Mouse (Mus musculus) kidney, adult 2 months (tissue): ENCODE measurements around the gene Lcmt1.

Source experiments
- CTCF ChIP-seq: fragments of 200-500 bp; conservative IDR thresholded peaks from 2 replicates; pipeline ENCODE4 v1.5.1; 2011; ENCODE audit warnings: low read depth, mild to moderate bottlenecking, control low read depth, low read length, moderate library complexity, mixed read lengths; ENCODE audit not compliant: insufficient read depth, insufficient read length
- POLR2A ChIP-seq: fragments of 200-500 bp; IDR thresholded peaks from one replicate; pipeline ENCODE4 v1.6.1; 2011; ENCODE audit warnings: low read depth, low read length, control low read depth

DNA sequence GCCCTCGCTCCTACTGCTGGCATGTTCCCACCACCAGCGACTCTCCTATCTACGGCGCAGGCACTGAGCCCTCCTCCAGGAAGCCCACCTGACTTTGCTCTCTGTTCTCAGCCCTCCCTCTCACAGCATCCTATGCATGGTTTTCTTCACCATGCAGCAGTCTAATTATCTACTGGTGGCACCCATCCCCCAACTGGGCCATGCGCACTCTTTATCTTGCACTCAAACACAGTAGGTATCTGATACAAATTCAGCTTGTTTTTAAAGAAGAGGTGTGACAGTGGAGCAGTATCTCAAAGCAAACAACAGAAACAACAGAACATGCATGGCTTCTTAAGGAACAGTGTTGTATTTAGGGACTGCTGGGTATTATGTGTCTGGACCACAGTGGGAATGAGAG, 43.5 kb upstream of the Lcmt1 start:
- no peak for TF ChIP-seq POLR2A
- no peak for TF ChIP-seq CTCF
